Mouse (Mus musculus) liver, postnatal 0 days (tissue): ENCODE results near the gene Odf3b.

Experiments used
- CTCF ChIP-seq: sonication (generic); IDR thresholded peaks from 2 replicates; pipeline ENCODE4 v1.5.1; 2016; ENCODE audit warnings: antibody characterized with exemption, low read depth
- EP300 ChIP-seq: IDR thresholded peaks from 2 replicates; pipeline ENCODE4 v1.6.1; 2016; ENCODE audit warnings: antibody characterized with exemption, low read depth, mild to moderate bottlenecking

DNA sequence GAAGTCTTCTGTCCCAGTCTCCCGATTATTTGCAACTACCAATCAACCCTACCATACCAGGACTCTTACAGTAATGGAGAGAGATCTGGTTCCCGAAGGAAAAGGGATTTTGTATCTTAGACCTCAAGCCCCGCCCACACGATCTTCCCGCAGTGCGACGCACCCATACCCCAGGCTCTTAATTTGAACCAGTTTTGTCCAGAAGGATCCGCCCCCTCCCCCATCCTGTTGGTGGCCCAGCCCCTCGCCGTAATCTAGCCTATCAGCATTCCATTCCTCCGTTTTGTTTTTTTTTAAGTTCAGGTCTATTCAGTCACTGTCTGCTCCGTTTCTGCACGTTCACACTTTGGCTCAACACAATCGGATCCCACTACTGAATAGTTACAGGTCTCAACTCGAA, 22.7 kb downstream of the Odf3b start:
- TF ChIP-seq EP300: no peak
- no peak for TF ChIP-seq CTCF
